22 mouse cellular contexts compared by ENCODE assay signal in genomic region chr5:45525101-45525500, GRCm38 (mm10). TPM values are rescaled to one million over a fixed set of nuclear protein-coding genes. Genes with fewer than 3 reads are reported as not detected.
A peak's percentile ranks its signal among the peaks of the same experiment; 100 is the strongest.
DNase-seq lines count a peak whose midpoint lies in the region; ATAC-seq and TF ChIP-seq lines count a peak whose summit lies in the region.
"Had no signal": no experiment of that assay in that cellular context is flagged by ENCODE, and none has a peak within 500 bp of the region (broad histone marks: within the 10 kb centered on the region; RNA-seq: fewer than 3 reads in every experiment).

No protein-coding gene starts in this region.

- TF ChIP-seq CTCF in kidney, adult 2 months (conservative IDR thresholded peaks at IDR 0.05; ENCODE audit: insufficient read depth, insufficient read length, low read depth, low read length) = no peak

- peaks cover 3% of the 10 kb centered on the region for H3K36me3 ChIP-seq in kidney, adult 2 months (ENCODE audit: control insufficient read depth, insufficient read depth, low read length)
- H3K36me3 ChIP-seq in kidney, embryonic 16.5 days (ENCODE audit: insufficient read depth, low read length) = peaks cover 29% of the 10 kb centered on the region
- H3K36me3 ChIP-seq in megakaryocyte, embryonic 14.5 days (replicated peaks; ENCODE audit: low read length) = peaks cover 76% of the 10 kb centered on the region

- H3K9me3 ChIP-seq in kidney, embryonic 16.5 days (ENCODE audit: low read length) = no peaks in the 10 kb centered on the region
- H3K9me3 ChIP-seq in megakaryocyte, embryonic 14.5 days = no peaks in the 10 kb centered on the region
- H3K9me3 ChIP-seq: embryonic facial prominence, embryonic 13.5 days; embryonic facial prominence, embryonic 15.5 days; forebrain, embryonic 10.5 days; forebrain, embryonic 12.5 days had no signal

- no peak overlapping the region for H3K4me3 ChIP-seq in kidney, adult 2 months (ENCODE audit: insufficient read depth, low read depth, low read length)
- no peak overlapping the region for H3K4me3 ChIP-seq in kidney, embryonic 16.5 days (ENCODE audit: low read length)
- H3K4me3 ChIP-seq in megakaryocyte, embryonic 14.5 days (replicated peaks) = peak overlapping the region; percentile 14
- H3K4me3 ChIP-seq: embryonic facial prominence, embryonic 13.5 days; embryonic facial prominence, embryonic 15.5 days; erythroblast, embryonic 14.5 days; forebrain, embryonic 10.5 days; forebrain, embryonic 12.5 days had no signal

- H3K4me2 ChIP-seq in kidney, embryonic 16.5 days (replicated peaks; ENCODE audit: low read depth, low read length) = no peak overlapping the region
- H3K4me2 ChIP-seq: embryonic facial prominence, embryonic 13.5 days; embryonic facial prominence, embryonic 15.5 days; forebrain, embryonic 12.5 days had no signal

- no peak overlapping the region for H3K9ac ChIP-seq in kidney, embryonic 16.5 days (replicated peaks; ENCODE audit: low read length)
- H3K9ac ChIP-seq: embryonic facial prominence, embryonic 13.5 days; embryonic facial prominence, embryonic 15.5 days; forebrain, embryonic 12.5 days had no signal

- no peak for TF ChIP-seq POLR2A in kidney, adult 2 months (IDR thresholded peaks at IDR 0.05; ENCODE audit: low read depth, low read length)

- no peak overlapping the region for H3K27ac ChIP-seq in kidney, adult 2 months (ENCODE audit: insufficient read depth, low read depth, low read length)
- no peak overlapping the region for H3K27ac ChIP-seq in kidney, embryonic 16.5 days (ENCODE audit: low read length)
- H3K27ac ChIP-seq: embryonic facial prominence, embryonic 13.5 days; embryonic facial prominence, embryonic 15.5 days; forebrain, embryonic 10.5 days; forebrain, embryonic 12.5 days had no signal

- 71% methylated on average over 10 of the region's 10 CpGs for WGBS in kidney, adult 2 months
- WGBS in kidney, embryonic 16.5 days = 93% methylated on average over 10 of the region's 10 CpGs

- no peaks in the 10 kb centered on the region; the same call in 1 of the 2 replicates for H3K4me1 ChIP-seq in kidney, adult 2 months (ENCODE audit: control insufficient read depth, insufficient read depth, low read length)
- H3K4me1 ChIP-seq in kidney, embryonic 16.5 days (ENCODE audit: insufficient read depth, low read length) = peaks cover 9% of the 10 kb centered on the region
- peaks cover 17% of the 10 kb centered on the region for H3K4me1 ChIP-seq in megakaryocyte, embryonic 14.5 days

- H3K27me3 ChIP-seq in kidney, adult 2 months (replicated peaks; ENCODE audit: control insufficient read depth, insufficient read depth, low read length) = no peaks in the 10 kb centered on the region
- H3K27me3 ChIP-seq in kidney, embryonic 16.5 days (ENCODE audit: insufficient read depth, low read length) = no peaks in the 10 kb centered on the region
- H3K27me3 ChIP-seq in megakaryocyte, embryonic 14.5 days (replicated peaks) = no peaks in the 10 kb centered on the region
- H3K27me3 ChIP-seq: embryonic facial prominence, embryonic 13.5 days; embryonic facial prominence, embryonic 15.5 days; forebrain, embryonic 12.5 days had no signal

- no peak for ATAC-seq in kidney, embryonic 16.5 days (ENCODE audit: low FRiP score, low TSS enrichment)
- ATAC-seq in megakaryocyte, adult 5-6 weeks (ENCODE audit: poor library complexity, severe bottlenecking) = no peak
- ATAC-seq: forebrain, embryonic 14.5 days had no signal

- peak; percentile 59 for DNase-seq in kidney, adult 2 months
- DNase-seq in kidney, adult 9 months = peak; percentile 55
- no peak for DNase-seq in kidney, postnatal 4 days
- DNase-seq: adrenal gland, adult 2 months; adrenal gland, postnatal 10 days; adrenal gland, postnatal 25 days; cerebellum, adult 11 months; cerebellum, adult 18-20 months; cerebellum, adult 8-10 months; cerebellum, adult 9-11 months; cerebellum, postnatal 14 days; cerebellum, postnatal 36 days; embryo, embryonic 11 days had no signal

RNA-seq across cellular contexts. Expression of gene Med28, which starts 5.1 kb away (rescaled TPM):
- 173 and 194 TPM in 2 replicates for polyA plus RNA-seq in kidney, adult 2 months (2012; rRNA removed)
- polyA plus RNA-seq in kidney, embryonic 16.5 days (2015; fragmentation: Nextera tagmentation; extraction: Ambion mirVana) = 292 and 293 TPM in 2 replicates
- 28.8 and 87.9 TPM in 2 replicates for polyA plus RNA-seq in megakaryocyte, embryonic 14.5 days (2012; ENCODE audit: insufficient read depth, low replicate concordance)
- total RNA-seq in megakaryocyte, adult 5-6 weeks (2015) = 104 and 115 TPM in 2 replicates
- total RNA-seq in megakaryocyte, adult 5-6 weeks (2017) = 35.2 and 43.5 TPM in 2 replicates

RNA-seq across cellular contexts. Expression of gene Lap3, which starts 31.9 kb away (rescaled TPM):
- polyA plus RNA-seq in kidney, adult 2 months (2012; rRNA removed) = 93.2 and 96.5 TPM in 2 replicates
- polyA plus RNA-seq in kidney, embryonic 16.5 days (2015; fragmentation: Nextera tagmentation; extraction: Ambion mirVana) = 109 and 113 TPM in 2 replicates
- 11.9 and 14.8 TPM in 2 replicates for polyA plus RNA-seq in megakaryocyte, embryonic 14.5 days (2012; ENCODE audit: insufficient read depth, low replicate concordance)
- 16.8 and 20.0 TPM in 2 replicates for total RNA-seq in megakaryocyte, adult 5-6 weeks (2015)
- 19.5 and 22.7 TPM in 2 replicates for total RNA-seq in megakaryocyte, adult 5-6 weeks (2017)

Comparison
In these comparisons a context has a peak if more than half of its experiments do, and no peak if none do; other contexts are left out.
1. DNase-seq: peak in kidney, adult 2 months (single experiment) and kidney, adult 9 months (single experiment); none in kidney, postnatal 4 days (0 of 2).